Mouse (Mus musculus): ENCODE measurements around the gene Igfals.

- TF ChIP-seq GATA1 (IDR thresholded peaks at IDR 0.05; ENCODE audit: low read length) (no peak), TAL1 (IDR thresholded peaks at IDR 0.05; ENCODE audit: low read length) (no peak)
Observed at GRCm38 (mm10) chr17:24881738-24882440, 16.1 kb downstream of the Igfals start.
